Mouse (Mus musculus) CH12.LX (cell line): ENCODE measurements at regions not wholly inside any gene's neighbourhood (a gene's known extent, or its start where the extent isn't known, plus 50 kb on each side); places are given as distances from the start of the nearest gene placed in this dataset.

ENCODE experiments used
- DNase-seq: peaks from one replicate; pipeline ENCODE4 v3.0.0-alpha.2; 2013; ENCODE audit errors: extremely low read depth
- H3K27ac ChIP-seq: 2 replicates; pipeline ENCODE4 v1.5.1; 2012; ENCODE audit warnings: low read depth, mild to moderate bottlenecking, control low read depth, moderate library complexity; ENCODE audit not compliant: insufficient read depth
- H3K27me3 ChIP-seq: replicated peaks from 2 replicates; pipeline ENCODE3; 2012; ENCODE audit warnings: inconsistent platforms
- H3K36me3 ChIP-seq, 2 experiments: replicated peaks in 1 of 2; 2 replicates each; pipeline versions ENCODE3 to v1.6.1; 2012; ENCODE audit warnings: inconsistent platforms in 1 of 2, low read length in 1 of 2, mild to moderate bottlenecking in 1 of 2, mixed read lengths in 1 of 2, moderate library complexity in 1 of 2; ENCODE audit not compliant: control insufficient read depth in 1 of 2, insufficient read depth in 1 of 2
- H3K4me1 ChIP-seq, 2 experiments: 2 replicates each; pipeline ENCODE4 v1.6.1; 2012; ENCODE audit warnings: inconsistent platforms in 1 of 2, moderate library complexity in 1 of 2; ENCODE audit not compliant: insufficient read depth in 2 of 2, control insufficient read depth in 1 of 2
- H3K4me2 ChIP-seq: 2 replicates; pipeline ENCODE4 v1.6.1; 2012; ENCODE audit warnings: low read depth, mild to moderate bottlenecking, control low read depth; ENCODE audit not compliant: poor library complexity, insufficient read depth, severe bottlenecking
- H3K4me3 ChIP-seq, 3 experiments: fragments of 150-350 bp in 1 of 3; sonication (generic) in 1 of 3; replicated peaks in 1 of 3; 2 replicates each; pipeline versions ENCODE3 to v1.5.1; 2011 to 2012; ENCODE audit warnings: low read depth in 2 of 3, low read length in 2 of 3, mild to moderate bottlenecking in 2 of 3, moderate library complexity in 2 of 3, control low read depth in 1 of 3, improper control_type of control experiment in 1 of 3, inconsistent platforms in 1 of 3, mixed read lengths in 1 of 3; ENCODE audit not compliant: poor library complexity in 1 of 3
- H3K79me2 ChIP-seq: replicated peaks from 2 replicates; pipeline ENCODE4 v1.6.1; 2012; ENCODE audit warnings: mild to moderate bottlenecking, moderate library complexity; ENCODE audit not compliant: control insufficient read depth, poor library complexity, insufficient read depth, severe bottlenecking; ENCODE audit errors: extremely low read depth
- H3K9ac ChIP-seq: 2 replicates; pipeline ENCODE4 v1.6.1; 2012; ENCODE audit warnings: low read depth, mild to moderate bottlenecking, control low read depth, moderate library complexity; ENCODE audit not compliant: insufficient read depth
- H3K9me3 ChIP-seq: replicated peaks from 2 replicates; pipeline ENCODE3; 2012; ENCODE audit warnings: low read length, inconsistent platforms, mixed read lengths
- BHLHE40 ChIP-seq: IDR thresholded peaks from 2 replicates; pipeline ENCODE4 v1.6.1; 2011; ENCODE audit warnings: mild to moderate bottlenecking, low read depth, low read length, improper control_type of control experiment
- CHD2 ChIP-seq: IDR thresholded peaks from 2 replicates; pipeline ENCODE4 v1.6.1; 2011; ENCODE audit warnings: low read length, improper control_type of control experiment
- E2F4 ChIP-seq: IDR thresholded peaks from 2 replicates; pipeline ENCODE4 v1.6.1; 2011; ENCODE audit warnings: low read depth, low read length, improper control_type of control experiment; ENCODE audit not compliant: insufficient replicate concordance
- EP300 ChIP-seq: IDR thresholded peaks from 2 replicates; pipeline ENCODE4 v1.6.1; 2011; ENCODE audit warnings: low read length, improper control_type of control experiment
- ETS1 ChIP-seq: conservative IDR thresholded peaks from 2 replicates; pipeline ENCODE4 v1.6.1; 2012; ENCODE audit warnings: low read depth, mild to moderate bottlenecking, inconsistent platforms, low read length, improper control_type of control experiment, moderate library complexity
- GABPA ChIP-seq: IDR thresholded peaks from 2 replicates; pipeline ENCODE4 v1.6.1; 2012; ENCODE audit warnings: low read depth, low read length, improper control_type of control experiment, inconsistent platforms; ENCODE audit not compliant: insufficient replicate concordance
- HCFC1 ChIP-seq: IDR thresholded peaks from 2 replicates; pipeline ENCODE4 v1.6.1; 2012; ENCODE audit warnings: low read depth, mild to moderate bottlenecking, inconsistent platforms, low read length, improper control_type of control experiment
- JUND ChIP-seq: conservative IDR thresholded peaks from 2 replicates; pipeline ENCODE4 v1.6.1; 2011; ENCODE audit warnings: low read depth, low read length, improper control_type of control experiment
- MXI1 ChIP-seq: IDR thresholded peaks from 2 replicates; pipeline ENCODE4 v1.6.1; 2011; ENCODE audit warnings: mild to moderate bottlenecking, low read depth, low read length, improper control_type of control experiment
- MYC ChIP-seq: IDR thresholded peaks from 2 replicates; pipeline ENCODE4 v1.6.1; 2011; ENCODE audit warnings: low read depth, mild to moderate bottlenecking, improper control_type of control experiment, low read length
- NRF1 ChIP-seq: IDR thresholded peaks from 2 replicates; pipeline ENCODE4 v1.6.1; 2014; ENCODE audit warnings: low read depth, mild to moderate bottlenecking, inconsistent platforms, low read length, improper control_type of control experiment, moderate library complexity
- PAX5 ChIP-seq: IDR thresholded peaks from 2 replicates; pipeline ENCODE4 v1.6.1; 2012; ENCODE audit warnings: low read length, inconsistent platforms, mixed read lengths
- POLR2A ChIP-seq: IDR thresholded peaks from 2 replicates; pipeline ENCODE4 v1.6.1; 2011; ENCODE audit warnings: low read depth, mild to moderate bottlenecking, improper control_type of control experiment, low read length
- RCOR1 ChIP-seq: conservative IDR thresholded peaks from 2 replicates; pipeline ENCODE4 v1.6.1; 2012; ENCODE audit warnings: low read depth, mild to moderate bottlenecking, inconsistent platforms, low read length, improper control_type of control experiment
- SMC3 ChIP-seq: IDR thresholded peaks from 2 replicates; pipeline ENCODE4 v1.6.1; 2011; ENCODE audit warnings: low read depth, low read length, improper control_type of control experiment
- TBP ChIP-seq: conservative IDR thresholded peaks from 2 replicates; pipeline ENCODE4 v1.6.1; 2011; ENCODE audit warnings: low read depth, low read length, improper control_type of control experiment
- TCF12 ChIP-seq: IDR thresholded peaks from 2 replicates; pipeline ENCODE4 v1.6.1; 2014; ENCODE audit warnings: low read depth, mild to moderate bottlenecking, inconsistent platforms, low read length, improper control_type of control experiment
- UBTF ChIP-seq: IDR thresholded peaks from 2 replicates; pipeline ENCODE4 v1.6.1; 2012; ENCODE audit warnings: low read depth, mild to moderate bottlenecking, inconsistent platforms, low read length, improper control_type of control experiment, moderate library complexity
- ZC3H11A ChIP-seq: IDR thresholded peaks from 2 replicates; pipeline ENCODE4 v1.6.1; 2012; ENCODE audit warnings: low read depth, mild to moderate bottlenecking, inconsistent platforms, low read length, improper control_type of control experiment
- ZKSCAN1 ChIP-seq: IDR thresholded peaks from 2 replicates; pipeline ENCODE4 v1.6.1; 2012; ENCODE audit warnings: low read depth, inconsistent platforms, low read length, improper control_type of control experiment, borderline replicate concordance
- ZMIZ1 ChIP-seq: IDR thresholded peaks from 2 replicates; pipeline ENCODE4 v1.6.1; 2012; ENCODE audit warnings: low read depth, mild to moderate bottlenecking, inconsistent platforms, low read length, improper control_type of control experiment
- ZNF384 ChIP-seq: IDR thresholded peaks from 2 replicates; pipeline ENCODE4 v1.6.1; 2012; ENCODE audit warnings: low read depth, low read length, improper control_type of control experiment, inconsistent platforms
- dilution Hi-C: fragments of 300-500 bp; cut with MboI; formaldehyde crosslinking; loops from 2 replicates; pipeline ENCODE4 v1.14.3; 2020; ENCODE audit warnings: low sequenced_read_pairs; ENCODE audit not compliant: extremely low pct_unique_long_range_greater_than_20kb, extremely low pct_ligation_motif_present
- in situ Hi-C: fragments of 300-500 bp; cut with MboI; formaldehyde crosslinking; loops from 3 replicates; pipeline ENCODE4 v1.14.3; 2019; ENCODE audit warnings: low sequenced_read_pairs, low pct_ligation_motif_present, low pct_unique_long_range_greater_than_20kb, mixed read lengths

GRCm38 (mm10) chr3:119995781-119996180 lies 211.5 kb upstream of the Ptbp2 start:
- Histone ChIP-seq H3K9ac (no peak overlapping the region), H3K9me3 (peaks cover 66% of the 10 kb centered on the region)
- TF ChIP-seq ZNF384, result no peak
- TF ChIP-seq GABPA, result no peak
- TF ChIP-seq EP300, result no peak
- TF ChIP-seq, all 38 proteins: peak for 0
- H3K27me3 ChIP-seq, result no peaks in the 10 kb centered on the region
- H3K4me3 ChIP-seq, result no peak overlapping the region
- no peaks in the 10 kb centered on the region for H3K79me2 ChIP-seq
- H3K27ac ChIP-seq, result no peak overlapping the region
- H3K4me1 ChIP-seq, result no peaks in the 10 kb centered on the region
- no peaks in the 10 kb centered on the region for H3K36me3 ChIP-seq
- dilution Hi-C loops, result no loop called here
- no peak overlapping the region for H3K4me2 ChIP-seq
- no peak for DNase-seq
- in situ Hi-C loops, result no loop called here

DNA sequence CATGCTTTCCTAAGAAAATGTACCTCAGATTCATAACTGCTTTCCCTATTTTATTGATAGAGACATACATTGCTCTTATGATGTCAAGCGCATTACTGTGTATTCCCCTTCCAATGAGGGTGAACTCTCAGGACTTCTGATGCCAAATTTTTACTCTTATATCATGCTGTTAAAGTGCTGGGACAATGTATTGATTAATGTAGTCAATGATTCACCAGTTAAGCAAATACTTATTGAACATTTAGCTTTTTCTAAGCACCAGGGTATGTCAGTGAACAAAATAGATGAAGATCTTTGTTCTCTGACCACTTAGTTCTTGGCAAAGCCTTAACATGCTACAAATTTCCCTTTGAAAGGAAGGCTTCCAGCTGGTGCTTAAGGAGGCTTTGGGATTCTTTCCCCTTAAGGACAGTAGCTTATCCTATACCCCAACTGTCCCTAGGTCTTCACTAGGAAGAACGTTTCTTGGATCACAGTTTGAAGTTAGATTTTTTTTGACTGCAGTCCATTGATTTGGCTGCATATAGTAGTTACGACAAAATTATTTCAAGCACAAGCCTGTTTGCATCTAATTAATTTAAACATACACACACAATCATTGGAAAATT lies 203.1 kb upstream of the Ptbp2 start:
- Histone ChIP-seq H3K27ac (no peak overlapping the region), H3K27me3 (no peaks in the 10 kb centered on the region), H3K4me3 (no peak overlapping the region), H3K9ac (no peak overlapping the region), H3K9me3 (peaks cover 32% of the 10 kb centered on the region), H3K36me3 (no peaks in the 10 kb centered on the region), H3K79me2 (no peaks in the 10 kb centered on the region), H3K4me1 (no peaks in the 10 kb centered on the region), H3K4me2 (no peak overlapping the region)
- DNase-seq, result no peak
- dilution Hi-C loops (no loop called here), in situ Hi-C loops (no loop called here)
- TF ChIP-seq UBTF (no peak), POLR2A (no peak), TCF12 (no peak), GABPA (no peak), ZC3H11A (no peak), MXI1 (no peak), HCFC1 (no peak), E2F4 (no peak), PAX5 (no peak), TBP (no peak), NRF1 (no peak), ETS1 (no peak), ZMIZ1 (no peak), MYC (no peak), BHLHE40 (no peak)

GRCm38 (mm10) chr3:119977349-119977748 lies 193.1 kb upstream of the Ptbp2 start:
- in situ Hi-C loops (no loop called here), dilution Hi-C loops (no loop called here)
- no peak overlapping the region for H3K27ac ChIP-seq
- H3K36me3 ChIP-seq, result no peaks in the 10 kb centered on the region
- H3K27me3 ChIP-seq, result no peaks in the 10 kb centered on the region
- no peak for DNase-seq
- TF ChIP-seq JUND, result no peak
- no peak for TF ChIP-seq PAX5
- no peak for TF ChIP-seq NRF1
- TF ChIP-seq SMC3, result no peak
- no peak for TF ChIP-seq RCOR1
- TF ChIP-seq CHD2, result no peak
- no peak for TF ChIP-seq ZKSCAN1
- no peak for TF ChIP-seq EP300
- H3K9ac ChIP-seq, result no peak overlapping the region
- no peak overlapping the region for H3K4me2 ChIP-seq
- no peaks in the 10 kb centered on the region for H3K4me1 ChIP-seq
- H3K79me2 ChIP-seq, result no peaks in the 10 kb centered on the region
- H3K9me3 ChIP-seq, result peaks cover 24% of the 10 kb centered on the region
- no peak overlapping the region for H3K4me3 ChIP-seq
